Mouse (Mus musculus) sigmoid colon, adult 10 weeks (tissue): Measurements from ENCODE around the gene Dhx32. TPM values are rescaled to one million over a fixed set of nuclear protein-coding genes. Genes with fewer than 3 reads are reported as not detected.

Experiments
- polyA plus RNA-seq: library from polyadenylated mRNA; stranded (reverse); fragments of 350-450 nt; fragmentation: Illumina TruSeq; extraction: RNeasy Lipid Tissue Mini Kit (QIAGEN cat#74804); gene quantifications from one replicate; pipeline ENCODE4 v1.2.3, GENCODE M21; 2014; ENCODE audit warnings: low read depth, low replicate concordance

The Dhx32 gene
- polyA plus RNA-seq, result 23.8 TPM

GRCm38 (mm10) chr7:133782717-133783435, at the start of gene Dhx32:
Gene Dhx32, minus strand, starts transcription at chr7:133782726.

GRCm38 (mm10) chr7:133776626-133776996, 5.9 kb downstream of the Dhx32 start, which contains the start of gene Fank1:
Gene Fank1, plus strand, starts transcription at chr7:133776861.

GRCm38 (mm10) chr7:133679961-133680360, 102.6 kb downstream of the Dhx32 start, which contains the start of gene Mmp21:
Gene Mmp21, minus strand, starts transcription at chr7:133680061.

Other genes with a start within 250 kb of the Dhx32 start
- not detected for gene Tex36, start 180.6 kb downstream of the Dhx32 start, polyA plus RNA-seq
- 27.1 TPM for gene Edrf1, start 145.2 kb downstream of the Dhx32 start, polyA plus RNA-seq
- not detected for gene Mmp21, start 102.7 kb downstream of the Dhx32 start, polyA plus RNA-seq
- 69.1 TPM for gene Bccip, start 73.4 kb downstream of the Dhx32 start, polyA plus RNA-seq
- gene Uros, start 72.7 kb downstream of the Dhx32 start, polyA plus RNA-seq, result 17.9 TPM
- gene Fank1, start 5.9 kb downstream of the Dhx32 start, polyA plus RNA-seq, result 0.57 TPM